Mouse (Mus musculus) embryonic facial prominence, embryonic 13.5 days (tissue): ENCODE results near the gene Dio3. TPM values are rescaled to one million over a fixed set of nuclear protein-coding genes. Genes with fewer than 3 reads are reported as not detected.

ENCODE experiments used
- ATAC-seq: fragments of 200-750 bp; cut with Nextera tagmentation; 2 replicates; pipeline ENCODE4 v1.8.0; 2017; ENCODE audit warnings: low read depth; ENCODE audit not compliant: insufficient number of reproducible peaks, insufficient read depth, low FRiP score, low TSS enrichment
- H3K27ac ChIP-seq: fragments of 300-500 bp; sonication (generic); 2 replicates; pipeline ENCODE4 v1.5.1; 2015; ENCODE audit warnings: moderate library complexity, mild to moderate bottlenecking, inconsistent platforms
- H3K27me3 ChIP-seq: fragments of 300-500 bp; sonication (generic); 2 replicates; pipeline ENCODE4 v1.6.1; 2015; ENCODE audit warnings: mild to moderate bottlenecking, inconsistent platforms
- H3K36me3 ChIP-seq: fragments of 300-500 bp; sonication (generic); 2 replicates; pipeline ENCODE4 v1.6.1; 2015; ENCODE audit warnings: mild to moderate bottlenecking, inconsistent platforms
- H3K4me1 ChIP-seq: fragments of 300-500 bp; sonication (generic); 2 replicates; pipeline ENCODE4 v1.6.1; 2015; ENCODE audit warnings: inconsistent platforms
- H3K4me2 ChIP-seq: fragments of 300-500 bp; sonication (generic); 2 replicates; pipeline ENCODE4 v1.6.1; 2015; ENCODE audit warnings: moderate library complexity, mild to moderate bottlenecking, inconsistent platforms
- H3K4me3 ChIP-seq: fragments of 300-500 bp; sonication (generic); 2 replicates; pipeline ENCODE4 v1.5.1; 2015; ENCODE audit warnings: mild to moderate bottlenecking, inconsistent platforms
- H3K9ac ChIP-seq: fragments of 300-500 bp; sonication (generic); 2 replicates; pipeline ENCODE4 v1.6.1; 2015; ENCODE audit warnings: mild to moderate bottlenecking, inconsistent platforms
- H3K9me3 ChIP-seq: fragments of 300-500 bp; sonication (generic); 2 replicates; pipeline ENCODE4 v1.6.1; 2016; ENCODE audit warnings: inconsistent platforms
- WGBS: fragments of 180-500 bp; shearing (Covaris S2); methylation state at CpG from one replicate; pipeline ENCODE4 v1.1.7; 2015; ENCODE audit warnings: mixed read lengths; 5-methylcytosine and 5-hydroxymethylcytosine counted together
- polyA plus RNA-seq: library from polyadenylated mRNA; unstranded; fragments of >200 nt; fragmentation: Nextera tagmentation; extraction: Ambion mirVana; gene quantifications from 2 replicates; pipeline ENCODE4 v1.2.1, GENCODE M21; 2015

The Dio3 gene
- polyA plus RNA-seq = 4.9 and 5.1 TPM in 2 replicates

- no peaks in the 10 kb centered on the region for H3K9me3 ChIP-seq
- no peaks in the 10 kb centered on the region for H3K36me3 ChIP-seq
- H3K27me3 ChIP-seq = peaks cover 100% of the 10 kb centered on the region
- peak within 1 kb of the TSS; percentile 59 for H3K9ac ChIP-seq
- H3K4me1 ChIP-seq = peaks cover 34% of the 10 kb centered on the region
- WGBS = under 1% methylated on average over 28 of the region's 34 CpGs
- H3K27ac ChIP-seq = no peak within 1 kb of the TSS
- peak within 1 kb of the TSS; percentile 82 for H3K4me2 ChIP-seq
- no peak for ATAC-seq
- H3K4me3 ChIP-seq = peak within 1 kb of the TSS; percentile 51
Measured at GRCm38 (mm10) chr12:110278853-110279252, at the start of gene Dio3. Gene Dio3 (plus strand): TSS chr12:110279068.

- H3K4me3 ChIP-seq = no peak overlapping the region
- H3K9ac ChIP-seq = no peak overlapping the region
- ATAC-seq = no peak
- no peak overlapping the region for H3K27ac ChIP-seq
- no peaks in the 10 kb centered on the region for H3K36me3 ChIP-seq
- H3K27me3 ChIP-seq = peaks cover 12% of the 10 kb centered on the region; the same call in 1 of the 2 replicates
- peaks cover 12% of the 10 kb centered on the region for H3K4me1 ChIP-seq
- H3K4me2 ChIP-seq = no peak overlapping the region
- H3K9me3 ChIP-seq = no peaks in the 10 kb centered on the region
- WGBS = 71% methylated on average over 7 of the region's 7 CpGs
Measured at GRCm38 (mm10) chr12:110230296-110230695, 48.6 kb upstream of the Dio3 start.

GRCm38 (mm10) chr12:110230767-110231166 is 48.1 kb upstream of the Dio3 start:
- peaks cover 12% of the 10 kb centered on the region; the same call in 1 of the 2 replicates for H3K27me3 ChIP-seq
- H3K9ac ChIP-seq = no peak overlapping the region
- no peaks in the 10 kb centered on the region for H3K9me3 ChIP-seq
- no peak for ATAC-seq
- H3K4me1 ChIP-seq = peaks cover 12% of the 10 kb centered on the region
- no peak overlapping the region for H3K4me2 ChIP-seq
- no peaks in the 10 kb centered on the region for H3K36me3 ChIP-seq
- 58% methylated on average over 8 of the region's 8 CpGs for WGBS
- H3K27ac ChIP-seq = no peak overlapping the region
- no peak overlapping the region for H3K4me3 ChIP-seq

- peaks cover 12% of the 10 kb centered on the region for H3K4me1 ChIP-seq
- H3K9me3 ChIP-seq = no peaks in the 10 kb centered on the region
- 46% methylated on average over 13 of the region's 13 CpGs for WGBS
- H3K4me2 ChIP-seq = no peak overlapping the region
- ATAC-seq = no peak
- no peak overlapping the region for H3K27ac ChIP-seq
- H3K36me3 ChIP-seq = no peaks in the 10 kb centered on the region
- no peak overlapping the region for H3K9ac ChIP-seq
- peaks cover 12% of the 10 kb centered on the region; the same call in 1 of the 2 replicates for H3K27me3 ChIP-seq
- H3K4me3 ChIP-seq = no peak overlapping the region
Measured at GRCm38 (mm10) chr12:110231709-110232600, 46.9 kb upstream of the Dio3 start.

GRCm38 (mm10) chr12:110235908-110236307 is 43.0 kb upstream of the Dio3 start:
- H3K27ac ChIP-seq = no peak overlapping the region
- H3K9me3 ChIP-seq = no peaks in the 10 kb centered on the region
- no peaks in the 10 kb centered on the region for H3K36me3 ChIP-seq
- H3K9ac ChIP-seq = no peak overlapping the region
- no peak for ATAC-seq
- H3K4me2 ChIP-seq = no peak overlapping the region
- no peak overlapping the region for H3K4me3 ChIP-seq
- H3K4me1 ChIP-seq = peaks cover 9% of the 10 kb centered on the region
- 96% methylated on average over 4 of the region's 4 CpGs for WGBS
- no peaks in the 10 kb centered on the region; the same call in 1 of the 2 replicates for H3K27me3 ChIP-seq

- Histone ChIP-seq H3K4me1 (peaks cover 8% of the 10 kb centered on the region), H3K4me3 (no peak overlapping the region), H3K4me2 (no peak overlapping the region), H3K27me3 (no peaks in the 10 kb centered on the region; the same call in 1 of the 2 replicates), H3K36me3 (no peaks in the 10 kb centered on the region), H3K9me3 (no peaks in the 10 kb centered on the region), H3K9ac (no peak overlapping the region), H3K27ac (no peak overlapping the region)
- ATAC-seq = no peak
- 75% methylated on average over 7 of the region's 7 CpGs for WGBS
Measured at GRCm38 (mm10) chr12:110237046-110237445, 41.8 kb upstream of the Dio3 start.

DNA sequence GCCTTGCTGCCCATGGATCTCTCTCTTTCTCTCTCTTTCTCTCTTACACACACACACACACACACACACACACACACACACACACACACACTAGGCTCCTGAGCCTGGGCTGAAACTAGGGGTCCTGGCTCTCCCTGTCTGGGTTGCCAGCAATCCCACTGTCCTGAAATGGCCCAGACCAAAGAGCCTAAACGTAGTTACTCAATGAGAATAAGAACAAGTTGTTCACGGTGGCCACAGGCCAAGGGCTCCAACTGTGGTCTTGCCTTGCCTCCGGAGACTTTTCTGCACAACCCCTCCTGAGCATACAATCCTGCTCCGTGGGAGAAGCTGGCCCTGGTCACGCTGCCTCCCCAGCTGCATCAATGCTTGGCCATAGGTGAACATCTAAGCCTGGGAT is 39.5 kb upstream of the Dio3 start:
- H3K27ac ChIP-seq = no peak overlapping the region
- H3K4me1 ChIP-seq = no peaks in the 10 kb centered on the region
- no peak for ATAC-seq
- H3K4me2 ChIP-seq = no peak overlapping the region
- H3K4me3 ChIP-seq = no peak overlapping the region
- H3K9me3 ChIP-seq = no peaks in the 10 kb centered on the region
- H3K27me3 ChIP-seq = no peaks in the 10 kb centered on the region; the same call in 1 of the 2 replicates
- no peaks in the 10 kb centered on the region for H3K36me3 ChIP-seq
- no peak overlapping the region for H3K9ac ChIP-seq
- WGBS = 87% methylated on average over 5 of the region's 5 CpGs

DNA sequence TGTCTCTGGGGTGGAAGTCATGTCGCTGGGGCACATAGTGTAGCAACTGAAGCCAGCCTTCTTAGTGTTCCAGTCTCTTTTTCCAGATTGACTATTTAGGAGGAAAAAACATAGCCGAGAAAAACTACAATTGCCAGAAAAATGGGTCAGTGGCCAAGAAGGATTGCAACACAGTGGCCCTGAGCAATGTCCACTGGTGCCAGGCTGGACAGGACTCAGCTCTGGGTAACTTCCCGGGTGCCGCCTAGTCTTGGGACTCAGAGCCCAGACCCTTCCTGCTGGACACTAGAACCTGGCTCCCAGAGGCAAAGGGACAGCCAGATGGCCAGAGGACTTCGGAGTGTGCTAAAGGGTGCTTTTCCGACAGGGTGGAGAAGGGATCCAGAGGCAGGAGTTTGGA is 34.3 kb upstream of the Dio3 start:
- ATAC-seq = no peak
- no peaks in the 10 kb centered on the region for H3K9me3 ChIP-seq
- WGBS = 81% methylated on average over 6 of the region's 6 CpGs
- no peak overlapping the region for H3K4me3 ChIP-seq
- no peak overlapping the region for H3K4me2 ChIP-seq
- H3K36me3 ChIP-seq = no peaks in the 10 kb centered on the region
- H3K9ac ChIP-seq = no peak overlapping the region
- H3K4me1 ChIP-seq = no peaks in the 10 kb centered on the region
- H3K27me3 ChIP-seq = no peaks in the 10 kb centered on the region; the same call in 1 of the 2 replicates
- no peak overlapping the region for H3K27ac ChIP-seq

DNA sequence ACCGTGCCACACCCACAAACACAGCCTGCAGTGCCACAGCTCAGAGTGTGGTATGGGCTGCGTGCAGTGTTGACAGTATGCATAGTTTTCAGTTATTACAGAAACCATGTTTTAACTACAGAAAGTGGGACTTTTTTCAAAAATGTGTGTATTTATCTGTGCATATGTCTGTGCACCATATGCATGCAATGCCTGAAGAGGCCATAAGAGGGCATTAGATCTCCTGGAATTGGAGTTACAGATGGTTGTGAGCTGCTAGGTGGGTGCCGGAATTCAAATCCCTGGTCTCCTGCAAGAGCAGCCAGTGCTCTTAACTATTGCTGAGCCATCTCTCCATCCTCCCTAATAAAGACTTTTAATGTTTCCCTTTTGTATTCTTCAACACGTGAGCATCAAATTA is 33.4 kb upstream of the Dio3 start:
- no peak overlapping the region for H3K9ac ChIP-seq
- no peaks in the 10 kb centered on the region for H3K4me1 ChIP-seq
- 90% methylated on average over 4 of the region's 4 CpGs for WGBS
- H3K4me2 ChIP-seq = no peak overlapping the region
- H3K4me3 ChIP-seq = no peak overlapping the region
- ATAC-seq = no peak
- H3K27ac ChIP-seq = no peak overlapping the region
- H3K27me3 ChIP-seq = no peaks in the 10 kb centered on the region
- H3K9me3 ChIP-seq = no peaks in the 10 kb centered on the region
- no peaks in the 10 kb centered on the region for H3K36me3 ChIP-seq

GRCm38 (mm10) chr12:110252163-110252575 is 26.7 kb upstream of the Dio3 start:
- 0 out of 2 replicates have a peak, but pooled peaks cover 6% of the 10 kb centered on the region for H3K4me1 ChIP-seq
- H3K4me3 ChIP-seq = no peak overlapping the region
- ATAC-seq = no peak
- H3K4me2 ChIP-seq = 0 out of 2 replicates have a peak overlapping the region, but pooled peaks have one; percentile 23
- no peak overlapping the region for H3K27ac ChIP-seq
- H3K27me3 ChIP-seq = no peaks in the 10 kb centered on the region; the same call in 1 of the 2 replicates
- no peaks in the 10 kb centered on the region for H3K9me3 ChIP-seq
- no peaks in the 10 kb centered on the region for H3K36me3 ChIP-seq
- WGBS = 19% methylated on average over 10 of the region's 10 CpGs
- H3K9ac ChIP-seq = no peak overlapping the region

GRCm38 (mm10) chr12:110255731-110256130 is 23.1 kb upstream of the Dio3 start:
- Histone ChIP-seq H3K27me3 (no peaks in the 10 kb centered on the region; the same call in 1 of the 2 replicates), H3K9me3 (no peaks in the 10 kb centered on the region), H3K4me3 (no peak overlapping the region), H3K36me3 (no peaks in the 10 kb centered on the region), H3K27ac (no peak overlapping the region), H3K4me1 (0 out of 2 replicates have a peak, but pooled peaks cover 6% of the 10 kb centered on the region), H3K9ac (no peak overlapping the region), H3K4me2 (no peak overlapping the region)
- WGBS = 72% methylated on average over 10 of the region's 10 CpGs
- no peak for ATAC-seq
